Mouse (Mus musculus) gastrocnemius, adult 8-10 months (tissue): ENCODE results near the gene Cyp17a1. TPM values are rescaled to one million over a fixed set of nuclear protein-coding genes. Genes with fewer than 3 reads are reported as not detected.
A peak's percentile ranks its signal among the peaks of the same experiment; 100 is the strongest.

ENCODE experiments used
- DNase-seq, 2 experiments: peaks; one replicate each; pipeline ENCODE4 v3.0.0; 2022; ENCODE audit warnings: low spot score in 2 of 2
- total RNA-seq, 4 experiments: library from RNA; stranded (reverse); gene quantifications; 2 replicates each; pipeline ENCODE4 v1.2.4; 2022

The Cyp17a1 gene
- total RNA-seq, 4 experiments from 2014 or later = not detected

GRCm38 (mm10) chr19:46670691-46671090 lies 2.3 kb downstream of the Cyp17a1 start:
- DNase-seq = peak in 1 of 2 experiments; percentile 29

DNA sequence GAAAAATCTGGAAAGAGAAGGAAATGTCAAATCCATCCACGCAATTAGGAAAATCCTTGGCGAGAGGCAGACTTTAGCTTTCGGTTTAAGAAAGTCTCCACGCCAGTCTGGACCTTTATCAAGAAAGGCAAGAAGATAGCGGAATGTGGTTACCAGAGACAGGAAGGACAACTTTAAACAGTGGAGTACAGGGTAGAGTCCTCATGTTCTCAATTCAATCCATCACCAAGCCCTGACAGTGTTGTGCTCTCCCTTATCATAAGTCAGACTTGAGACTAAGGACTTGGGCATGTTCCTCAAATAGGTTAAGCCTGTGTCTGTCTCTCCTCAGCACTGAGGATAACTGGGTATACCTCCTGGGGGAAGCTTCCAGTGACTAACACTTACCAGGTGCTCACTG lies 3.2 kb downstream of the Cyp17a1 start:
- DNase-seq = no peak

GRCm38 (mm10) chr19:46668263-46668662 lies 4.7 kb downstream of the Cyp17a1 start:
- no peak for DNase-seq

DNA sequence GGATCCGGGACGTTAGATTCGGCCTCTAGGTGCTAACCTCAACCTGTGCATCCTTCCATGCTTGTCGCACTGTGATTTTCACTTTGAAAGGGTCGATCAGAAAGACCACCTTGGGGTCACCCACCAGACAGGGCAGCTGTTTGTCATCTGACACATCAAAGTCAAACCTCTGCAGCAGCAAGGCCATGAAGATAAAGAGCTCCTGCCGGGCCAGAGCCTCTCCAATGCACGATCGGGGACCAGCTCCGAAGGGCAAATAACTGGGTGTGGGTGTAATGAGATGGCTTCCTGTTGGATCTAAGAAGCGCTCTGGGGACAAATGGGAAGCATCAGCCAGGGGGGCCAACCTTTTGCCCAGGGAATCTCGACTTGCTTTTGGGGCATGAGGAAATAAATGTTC lies 5.7 kb downstream of the Cyp17a1 start:
- DNase-seq = no peak

- DNase-seq = no peak
Measured at GRCm38 (mm10) chr19:46665474-46665873, 7.5 kb downstream of the Cyp17a1 start.

DNA sequence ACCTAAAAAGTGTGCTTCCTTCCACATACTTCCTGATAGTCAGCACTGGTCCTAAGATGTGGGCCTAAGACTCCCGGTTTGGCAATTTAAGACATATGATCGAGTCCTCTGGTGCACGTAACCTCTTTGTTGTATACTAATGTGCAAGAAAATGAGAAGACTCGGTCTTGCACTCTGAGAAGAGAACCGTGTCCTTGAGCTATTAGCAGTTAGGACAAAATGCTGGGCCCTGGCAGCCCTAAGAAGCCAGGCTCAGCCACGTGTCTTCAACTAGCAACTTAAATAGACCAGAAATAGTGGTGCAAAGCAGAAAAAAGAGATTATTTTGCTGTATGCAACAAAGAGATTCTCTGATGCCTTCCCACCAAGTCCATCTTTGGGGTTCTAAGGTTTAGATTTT lies 10.2 kb downstream of the Cyp17a1 start:
- DNase-seq = no peak

DNA sequence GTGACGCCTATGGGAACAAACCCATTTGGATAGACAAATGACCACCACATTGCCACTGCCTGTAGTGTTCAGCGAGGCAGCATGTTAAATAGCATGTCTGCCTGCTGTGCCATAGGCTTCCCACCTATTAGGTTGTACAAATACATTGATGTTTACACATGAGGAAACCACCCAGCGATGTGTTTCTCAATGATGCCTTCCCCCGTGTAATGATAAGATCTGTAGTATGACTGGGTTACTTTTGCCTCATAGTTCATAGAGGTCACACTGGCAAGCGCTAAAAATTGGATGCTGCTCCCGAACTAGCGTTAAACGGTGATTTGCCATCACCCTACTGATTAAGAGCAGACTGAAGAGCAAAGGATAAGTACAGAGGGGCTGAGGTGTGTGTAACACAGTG lies 10.8 kb downstream of the Cyp17a1 start:
- DNase-seq = no peak

DNA sequence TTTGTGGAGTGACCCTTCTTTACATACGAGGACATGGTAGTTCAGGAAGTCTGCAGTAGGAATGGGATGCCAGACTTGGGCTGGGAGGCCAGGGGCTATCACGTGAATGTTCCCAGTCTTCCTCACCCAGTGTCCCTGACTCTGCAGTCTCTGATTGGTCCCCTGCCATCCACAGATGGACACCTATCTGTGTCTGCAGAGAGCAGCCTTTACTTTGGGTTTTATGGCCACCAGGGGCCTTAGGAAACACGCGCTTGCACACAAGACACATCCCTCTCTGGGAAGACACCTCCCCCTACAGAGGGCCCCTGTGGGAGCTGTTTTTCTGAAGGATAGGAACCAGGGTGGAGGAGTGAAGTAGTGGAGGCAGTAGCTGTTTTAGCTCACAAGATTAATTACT lies 11.5 kb downstream of the Cyp17a1 start:
- no peak for DNase-seq

DNA sequence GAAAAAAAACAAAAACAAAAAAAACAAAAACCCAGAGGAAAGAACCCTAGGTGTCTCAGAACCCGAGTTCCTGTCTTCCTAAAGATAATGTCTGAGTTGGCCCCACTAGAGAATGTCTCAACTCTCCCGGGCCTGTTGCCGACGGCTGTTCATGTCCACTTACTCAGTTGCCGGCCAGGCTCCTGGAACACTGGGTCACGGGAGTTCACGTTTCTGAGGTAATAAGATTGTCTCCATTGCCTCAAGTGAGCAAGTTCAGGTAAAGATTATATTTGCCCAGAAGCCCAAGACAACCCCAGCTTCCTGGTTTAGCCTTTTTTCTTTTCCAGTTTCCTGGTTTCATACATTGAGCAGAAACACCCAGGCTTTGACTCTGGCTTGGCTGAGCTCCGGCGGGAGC lies 14.1 kb downstream of the Cyp17a1 start:
- DNase-seq = no peak

DNA sequence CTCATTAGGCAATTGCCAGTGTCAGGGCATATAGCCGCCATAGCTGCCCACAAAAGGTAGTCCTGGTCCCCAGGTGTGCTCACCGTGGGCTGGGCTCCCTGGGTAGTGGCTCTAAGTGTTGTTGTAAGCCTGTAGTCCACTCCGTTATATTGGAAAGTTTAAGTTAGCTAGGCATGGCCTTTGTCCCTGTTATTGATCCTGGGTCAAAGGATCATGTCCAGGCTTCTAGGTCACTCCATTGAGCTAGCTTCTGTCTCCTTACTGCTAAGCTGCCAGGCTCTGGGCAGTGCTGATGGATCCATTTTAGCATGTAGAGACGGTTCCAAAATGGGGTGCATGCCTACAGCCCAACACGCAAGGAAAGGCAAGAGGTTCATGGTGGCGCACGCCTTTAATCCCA lies 14.6 kb downstream of the Cyp17a1 start:
- DNase-seq = no peak

DNA sequence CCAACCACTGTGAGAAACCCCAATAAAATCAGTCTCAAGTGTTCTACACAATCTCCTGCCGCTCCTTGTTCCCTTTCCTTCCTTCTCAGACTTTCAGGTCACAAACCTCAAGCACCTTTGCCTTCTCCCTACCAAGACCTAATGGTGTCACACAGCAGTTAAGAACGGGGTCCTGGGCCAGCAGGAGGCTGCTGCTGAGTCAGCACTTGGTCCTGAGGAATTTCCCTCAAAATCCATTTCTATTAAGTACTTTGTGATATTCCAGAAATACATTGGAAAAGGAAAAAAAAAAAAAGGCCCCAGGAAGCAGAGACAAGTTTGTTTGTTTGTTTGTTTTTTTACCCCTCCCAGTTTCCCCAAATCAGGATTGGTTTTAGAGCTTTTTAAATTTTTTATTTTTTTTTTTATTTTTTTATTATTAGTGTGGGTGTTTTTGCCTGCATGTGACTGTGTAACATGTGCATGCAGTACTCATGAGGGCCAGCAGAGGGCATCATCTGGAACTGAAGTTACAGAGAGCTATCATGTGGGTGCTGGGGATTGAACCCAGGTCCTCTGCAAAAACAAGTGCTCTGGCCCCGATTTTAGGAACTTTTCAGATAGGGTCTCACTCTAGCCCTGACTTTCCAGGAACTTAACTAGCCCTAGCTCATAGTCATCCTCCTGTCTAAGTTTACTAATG lies 15.5 kb downstream of the Cyp17a1 start:
- DNase-seq = no peak

DNA sequence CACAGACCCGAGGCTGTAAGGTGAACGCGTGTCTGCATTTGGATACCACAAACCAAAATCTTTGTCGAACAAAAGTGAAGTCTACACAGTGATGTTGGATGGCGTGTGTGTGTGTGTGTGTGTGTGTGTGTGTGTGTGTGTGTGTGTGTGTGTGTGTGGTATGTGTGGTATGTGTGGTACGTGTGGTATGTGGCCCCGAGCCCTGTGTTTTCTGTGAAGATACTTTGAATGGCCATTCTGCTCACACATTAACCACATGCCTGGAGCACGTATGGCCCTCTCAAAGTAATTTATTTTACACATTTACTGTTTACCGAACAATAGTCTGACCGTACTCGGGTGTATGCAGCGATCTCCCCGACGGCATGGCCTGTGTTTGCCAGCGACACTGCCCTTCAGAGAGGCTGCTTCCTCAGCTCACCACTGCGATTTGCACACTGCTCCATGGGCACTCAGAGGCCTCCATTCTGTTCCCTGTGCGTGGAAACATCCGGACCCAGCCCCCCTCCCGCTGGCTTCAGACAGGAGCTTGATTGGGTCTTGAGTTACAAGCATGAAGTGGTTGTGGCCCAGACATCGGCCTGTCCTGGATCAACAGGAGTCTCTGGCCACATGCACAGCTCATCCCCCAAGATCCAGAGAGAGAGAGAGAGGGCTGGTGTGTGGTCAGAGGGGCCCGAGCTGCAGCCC lies 16.7 kb downstream of the Cyp17a1 start:
- no peak for DNase-seq

DNA sequence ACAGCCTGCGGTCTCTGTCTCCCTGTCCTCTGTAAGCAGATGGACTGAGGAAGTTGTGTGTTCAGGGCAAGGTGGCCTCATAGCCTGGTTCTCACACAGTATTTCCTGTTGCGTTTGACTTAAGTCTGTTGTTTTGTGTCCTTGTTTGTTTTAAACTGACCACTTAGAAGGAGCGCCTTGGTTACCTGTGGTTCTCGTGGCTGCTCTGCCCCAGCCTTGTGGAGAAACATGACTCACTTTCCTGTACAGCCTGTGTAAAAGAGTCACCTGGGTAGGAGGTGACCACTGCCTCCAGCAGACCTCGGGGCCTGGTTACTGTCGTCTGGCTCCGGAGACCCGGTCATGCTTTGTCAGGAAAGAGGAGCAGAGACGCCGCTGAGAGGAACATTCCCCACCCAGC lies 17.3 kb downstream of the Cyp17a1 start:
- no peak for DNase-seq

DNA sequence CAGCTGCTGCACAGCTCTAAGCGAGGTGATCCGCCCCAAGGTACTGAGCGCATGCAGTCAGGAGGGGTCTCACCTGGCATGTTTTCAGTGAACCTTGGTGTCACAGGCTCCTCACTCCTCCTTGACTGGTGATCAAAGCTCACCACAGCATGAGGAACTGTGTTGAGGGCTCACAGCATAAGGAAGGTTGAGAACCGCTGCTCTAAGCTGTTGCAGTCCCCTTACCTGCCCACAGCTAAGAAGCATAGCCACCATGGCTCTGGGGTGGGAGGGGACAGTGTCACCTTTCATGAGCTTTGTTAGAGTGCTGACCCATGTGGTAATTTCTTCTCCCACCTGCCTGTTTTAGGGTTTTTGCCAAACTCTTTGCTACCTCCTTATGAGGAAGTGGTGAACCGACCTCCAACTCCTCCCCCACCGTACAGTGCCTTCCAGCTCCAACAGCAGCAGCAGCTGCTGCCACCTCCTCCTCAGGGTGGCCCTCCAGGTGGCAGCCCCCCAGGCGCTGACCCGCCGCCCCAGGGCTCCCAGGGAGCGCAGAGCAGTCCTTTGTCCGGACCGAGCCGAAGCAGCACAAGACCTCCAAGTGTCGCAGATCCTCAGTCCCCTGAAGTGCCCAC lies 19.2 kb downstream of the Cyp17a1 start:
- no peak for DNase-seq

GRCm38 (mm10) chr19:46653188-46653587 lies 19.8 kb downstream of the Cyp17a1 start:
- no peak for DNase-seq

- DNase-seq = no peak
Measured at GRCm38 (mm10) chr19:46648565-46648964, 24.4 kb downstream of the Cyp17a1 start.

GRCm38 (mm10) chr19:46647850-46648249 lies 25.1 kb downstream of the Cyp17a1 start:
- no peak for DNase-seq

DNA sequence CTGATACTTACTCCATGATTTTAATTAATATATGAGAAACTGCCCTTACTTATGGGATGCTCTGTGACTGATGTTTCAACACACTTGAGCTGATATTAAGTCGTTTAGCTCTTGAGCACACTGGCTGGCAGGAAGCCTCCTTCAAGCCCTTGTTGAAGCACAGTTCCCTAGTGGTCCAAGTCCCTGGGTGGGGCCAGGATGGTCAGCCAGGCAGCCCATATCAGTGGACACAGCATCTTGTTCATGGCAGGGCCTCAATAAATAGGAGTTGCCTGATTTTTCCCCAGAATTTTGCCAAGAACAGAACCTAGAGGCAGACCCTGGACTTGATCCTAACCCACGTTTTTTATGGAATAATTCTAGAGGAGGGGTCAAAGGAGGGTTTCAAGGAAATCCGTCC lies 25.7 kb downstream of the Cyp17a1 start:
- no peak for DNase-seq

GRCm38 (mm10) chr19:46646041-46646481 lies 26.9 kb downstream of the Cyp17a1 start:
- DNase-seq = no peak

DNA sequence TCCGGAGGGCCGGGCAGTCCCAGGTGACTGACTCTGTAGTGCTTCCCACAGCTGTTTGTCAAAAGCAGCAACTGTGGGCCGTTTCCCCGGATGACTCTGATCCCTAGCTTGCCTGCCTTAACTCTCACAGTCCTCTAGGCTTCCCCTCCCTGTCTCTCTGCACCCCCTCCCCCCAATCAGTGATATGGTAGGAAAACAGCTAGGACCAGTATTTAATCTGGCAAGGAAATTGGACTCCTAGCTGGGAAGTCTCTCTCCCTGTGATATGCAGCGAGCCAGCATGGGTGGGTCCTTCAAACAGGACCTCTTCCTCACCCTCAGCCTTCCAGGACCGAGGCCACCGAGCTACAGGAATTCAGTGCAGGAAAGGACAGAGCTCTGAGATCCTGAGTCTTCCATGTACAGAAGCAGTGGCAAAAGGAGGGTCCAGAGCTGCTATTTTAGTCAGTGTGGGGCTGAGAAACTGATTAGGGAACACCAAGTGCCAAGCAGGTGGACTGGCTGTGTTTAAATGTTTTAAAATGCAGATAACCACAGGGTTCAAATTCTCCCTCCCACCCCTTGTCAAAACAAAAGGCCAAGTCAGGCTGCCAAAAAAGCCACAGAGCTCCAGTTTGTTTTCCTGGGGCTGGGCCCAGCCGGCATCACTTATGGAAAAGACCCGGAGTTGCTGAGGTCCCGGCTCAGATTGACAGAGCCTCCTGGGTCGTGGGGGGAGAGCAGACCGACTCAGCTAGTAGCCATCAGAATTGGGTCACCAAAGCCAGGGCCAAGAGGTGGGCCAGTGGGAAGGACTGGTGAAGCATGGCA lies 28.0 kb downstream of the Cyp17a1 start:
- peak in 1 of 2 experiments; percentile 59 for DNase-seq

GRCm38 (mm10) chr19:46644343-46644792 lies 28.6 kb downstream of the Cyp17a1 start:
- DNase-seq = no peak

DNA sequence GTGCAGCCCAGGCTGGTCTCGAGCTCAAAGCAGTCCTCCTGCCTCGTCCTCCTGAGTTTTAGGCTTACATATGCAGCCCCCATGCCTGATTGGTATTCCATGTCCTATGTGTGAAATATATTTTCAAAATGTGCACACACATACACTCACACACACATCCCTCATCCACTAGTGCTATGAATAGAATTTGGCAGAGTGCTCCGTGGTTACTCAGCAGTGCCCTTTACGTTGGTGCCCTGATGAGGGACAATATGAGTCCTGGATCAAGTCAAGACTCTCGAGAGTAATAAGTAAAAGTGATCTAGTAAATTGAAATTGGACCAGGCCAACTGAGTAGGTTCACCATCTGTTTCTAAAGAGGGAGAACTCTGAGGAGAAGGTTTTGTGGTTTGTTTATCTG lies 29.7 kb downstream of the Cyp17a1 start:
- DNase-seq = no peak
